Mouse (Mus musculus): ENCODE data around the gene Zfp646.
A peak's percentile ranks its signal among the peaks of the same experiment; 100 is the strongest.

Gene Zfp646

DNA sequence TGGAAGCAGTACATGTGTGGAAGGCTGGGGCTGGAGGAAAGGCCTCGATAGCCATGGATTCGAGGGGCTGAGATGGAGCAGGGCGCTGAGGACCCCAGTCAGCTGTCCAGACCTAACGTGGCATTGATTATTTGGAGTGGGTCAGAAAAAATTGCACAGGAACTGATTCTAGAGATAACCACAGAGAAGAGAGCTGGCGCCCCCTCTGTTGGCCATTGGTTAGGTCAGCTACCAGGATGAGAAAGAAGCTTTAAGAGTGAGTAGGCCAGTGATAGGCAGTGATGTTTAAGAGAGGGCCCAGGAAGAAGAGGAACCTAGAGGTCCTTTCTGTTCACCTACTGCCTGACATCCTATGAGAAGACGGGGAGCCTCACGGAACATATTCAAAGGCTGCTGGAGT lies 43.3 kb downstream of the Zfp646 start:
- DNase-seq (ENCODE audit: low spot score in 2 of 2) = no peak

DNA sequence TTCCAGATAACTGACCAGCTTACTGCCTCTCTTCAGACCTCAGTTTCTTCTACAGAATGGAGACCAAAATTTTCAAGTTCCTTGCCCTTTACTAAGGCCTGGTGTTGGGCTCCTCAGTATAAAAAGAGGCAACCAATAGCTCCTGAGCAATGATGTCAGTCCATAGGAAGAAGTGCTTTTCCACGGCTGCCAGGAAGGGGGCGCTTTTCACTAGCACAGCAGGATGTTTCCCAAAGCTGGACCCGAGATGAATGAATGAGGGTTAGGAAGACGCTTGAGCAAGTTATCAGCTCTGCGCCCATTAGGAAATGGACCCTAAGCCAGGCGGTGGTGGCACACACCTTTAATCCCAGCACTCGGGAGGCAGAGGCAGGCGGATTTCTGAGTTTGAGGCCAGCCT lies 45.5 kb downstream of the Zfp646 start:
- DNase-seq (ENCODE audit: low spot score in 2 of 2) = no peak

DNA sequence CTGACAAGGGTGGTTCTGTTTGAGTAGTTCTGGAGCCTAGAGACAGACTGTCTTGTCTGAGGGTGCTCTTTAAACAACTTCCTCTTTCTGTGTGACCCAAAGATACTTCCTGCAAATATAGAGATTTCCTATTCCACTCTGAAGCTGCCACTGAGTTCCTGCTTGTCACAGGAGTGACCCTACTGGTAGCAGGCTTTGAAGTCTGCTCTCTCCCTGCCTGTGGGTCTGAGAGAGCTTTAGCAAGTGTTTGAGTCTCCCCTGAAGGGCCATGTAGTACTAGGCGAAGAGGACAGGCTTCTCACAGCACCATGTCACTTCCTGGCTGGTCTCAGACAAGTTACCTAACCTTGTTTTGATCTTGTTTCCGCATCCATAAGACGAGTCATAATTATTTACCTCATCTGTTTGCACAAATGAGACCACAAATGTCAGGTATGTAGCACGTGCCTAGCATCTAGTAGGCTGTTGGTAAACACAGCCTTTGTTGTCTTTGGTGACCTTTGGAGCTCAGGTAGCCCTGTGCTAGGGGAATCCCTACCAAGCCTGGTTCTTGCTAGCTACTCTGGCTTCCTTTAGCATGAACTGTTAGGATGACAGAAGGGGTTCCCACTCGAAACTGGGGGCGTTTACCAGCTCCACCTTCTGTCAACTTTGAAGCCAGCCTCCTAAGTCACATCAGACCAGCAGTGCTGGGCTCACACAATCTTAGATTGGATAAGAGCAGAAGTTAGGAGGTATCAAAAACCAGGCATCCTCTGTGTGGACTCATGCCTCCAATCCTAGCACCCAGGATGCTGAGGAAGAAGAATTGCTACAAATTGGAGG lies 46.6 kb downstream of the Zfp646 start:
- DNase-seq (ENCODE audit: low spot score in 2 of 2) = no peak

DNA sequence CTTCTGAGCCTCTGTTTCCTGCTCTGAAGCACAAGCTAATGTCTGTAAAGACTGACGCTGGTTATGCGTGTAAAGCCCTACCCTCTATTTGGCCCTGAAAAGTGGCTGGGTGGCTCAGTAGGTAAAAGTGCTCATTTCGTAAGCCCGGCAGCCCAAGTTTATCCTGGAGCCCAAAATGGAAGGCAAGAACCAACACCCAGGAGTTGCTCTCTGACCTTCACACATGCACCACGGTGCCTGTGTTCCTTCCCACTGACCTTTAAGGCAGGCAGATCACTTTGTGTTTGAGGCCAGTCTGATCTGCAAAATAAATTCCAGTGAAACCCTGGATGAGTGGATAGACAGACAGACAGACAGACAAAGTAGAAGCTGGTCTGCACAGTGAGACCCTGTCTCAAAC lies 47.7 kb downstream of the Zfp646 start:
- DNase-seq (ENCODE audit: low spot score in 2 of 2) = no peak

DNA sequence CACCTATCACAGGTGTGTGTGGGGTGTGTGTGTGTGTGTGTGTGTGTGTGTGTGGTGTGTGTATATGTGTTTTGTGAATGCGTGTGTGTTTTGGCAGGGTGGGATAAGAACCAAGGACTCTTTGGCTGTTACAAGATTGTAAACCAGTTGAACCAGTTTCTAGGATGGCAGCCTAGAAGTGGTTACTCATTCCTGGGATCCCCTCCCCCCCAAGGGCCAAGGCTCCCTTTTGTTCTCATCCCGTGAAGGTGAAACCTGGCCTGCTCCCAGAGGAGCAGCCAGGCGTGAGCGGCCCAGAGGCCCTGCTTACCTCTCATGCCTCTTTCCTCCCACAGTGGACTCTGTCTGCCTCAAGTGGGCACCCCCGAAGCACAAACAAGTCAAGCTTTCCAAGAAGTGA lies 49.2 kb downstream of the Zfp646 start:
- DNase-seq (ENCODE audit: low spot score in 2 of 2) = no peak

DNA sequence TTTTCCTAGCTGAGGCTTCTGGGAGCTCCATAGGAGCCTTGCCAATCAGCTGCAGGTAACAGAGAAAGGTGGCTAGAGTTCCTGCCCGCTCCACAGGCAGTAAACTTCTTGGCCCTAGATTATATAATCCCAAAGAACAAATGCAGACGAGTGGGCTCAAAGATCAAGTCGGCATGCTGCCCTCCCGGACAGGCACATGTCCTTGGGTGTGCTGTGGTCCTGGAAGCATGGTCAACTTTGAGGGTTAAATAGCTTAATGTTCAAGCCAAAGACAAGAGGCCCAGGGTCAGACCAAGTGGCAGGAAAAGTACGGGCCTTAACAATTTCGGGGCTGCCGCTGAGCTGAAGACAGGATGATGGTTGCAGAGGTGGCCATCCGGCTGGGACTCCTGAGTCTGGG lies 50.0 kb downstream of the Zfp646 start:
- no peak for DNase-seq (ENCODE audit: low spot score in 2 of 2)

DNA sequence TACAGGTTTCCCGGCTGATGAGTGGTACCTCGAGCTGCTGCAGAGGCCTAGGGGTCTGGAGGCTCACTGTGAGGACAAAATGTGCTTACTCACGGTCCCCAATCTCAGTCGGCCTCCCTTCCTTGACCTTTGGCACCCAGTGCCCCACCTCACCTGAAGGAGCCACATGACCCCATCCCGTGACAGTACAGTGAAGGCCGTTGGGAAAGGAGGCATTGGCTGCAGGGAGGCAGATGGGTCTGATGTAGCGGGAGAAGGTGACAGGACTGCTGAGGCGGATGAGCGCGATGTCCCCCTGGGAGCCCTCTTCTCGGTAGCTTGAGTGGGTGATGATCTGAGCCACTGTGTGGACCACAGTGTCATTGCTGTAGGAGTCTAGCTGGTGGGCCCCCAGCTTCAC lies 50.8 kb downstream of the Zfp646 start:
- no peak for DNase-seq (ENCODE audit: low spot score in 2 of 2)

DNA sequence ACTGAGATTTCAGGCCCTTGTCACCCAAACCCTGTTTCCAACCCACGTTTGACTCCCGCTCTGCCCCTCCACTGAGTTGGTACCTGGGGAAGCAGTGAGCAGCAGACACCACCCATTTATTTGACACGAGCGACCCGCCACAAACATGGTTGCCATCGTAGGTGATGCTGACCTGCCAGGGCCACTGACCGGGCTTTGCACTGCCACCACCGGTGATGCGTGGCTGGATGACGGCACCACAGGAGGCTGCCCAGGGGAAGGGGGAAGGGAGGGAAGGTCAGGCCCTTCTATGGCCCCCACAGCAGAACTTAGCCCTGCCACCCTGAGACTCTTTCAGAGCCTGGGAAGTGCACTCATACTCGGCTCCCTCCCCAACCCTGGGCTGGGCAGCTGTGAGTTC lies 51.7 kb downstream of the Zfp646 start:
- no peak for DNase-seq (ENCODE audit: low spot score in 2 of 2)

DNA sequence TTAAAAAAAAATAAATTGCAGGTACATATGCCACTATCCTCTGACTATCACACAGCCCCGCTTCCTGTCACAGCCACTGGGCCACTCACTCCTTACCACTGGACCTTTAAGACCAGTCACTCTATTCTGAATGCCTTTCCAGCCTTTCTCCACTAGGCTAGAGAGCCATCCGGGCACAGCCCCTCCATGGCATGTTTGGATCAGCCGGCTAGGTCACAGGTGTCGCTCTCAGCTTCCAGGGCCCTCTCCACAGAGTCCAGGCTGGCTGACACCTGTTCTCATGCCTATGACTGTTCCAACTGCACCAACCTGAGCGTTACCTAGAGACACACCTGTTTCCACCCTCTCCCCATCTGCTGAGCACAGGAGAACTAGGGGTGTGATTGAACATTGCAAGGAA lies 52.6 kb downstream of the Zfp646 start:
- DNase-seq (ENCODE audit: low spot score in 2 of 2) = no peak

DNA sequence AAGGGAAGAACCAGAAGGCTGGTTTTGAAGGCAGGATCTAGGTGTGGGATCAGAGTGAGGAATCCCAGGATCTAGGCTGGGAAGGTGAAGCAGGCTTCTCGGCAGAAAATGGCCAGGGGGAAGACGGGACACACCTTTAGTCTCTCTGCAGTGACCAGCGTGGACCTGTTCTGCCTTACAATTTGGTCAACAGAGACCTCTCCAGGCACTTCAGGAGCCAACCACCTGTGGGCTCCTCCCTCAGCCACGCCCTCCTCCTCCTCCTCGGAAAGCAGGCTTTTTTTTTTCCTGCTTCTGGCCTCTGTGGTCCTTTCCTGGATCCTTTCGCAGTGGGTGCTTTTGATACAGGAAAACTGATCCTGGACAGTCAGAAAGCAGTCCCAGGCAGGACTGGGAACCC lies 53.9 kb downstream of the Zfp646 start, which contains the start of gene Prss8:
TSS of gene Prss8 (minus strand) at position 182 of the 400 bp plus-strand sequence.
- DNase-seq (ENCODE audit: low spot score in 2 of 2) = no peak

DNA sequence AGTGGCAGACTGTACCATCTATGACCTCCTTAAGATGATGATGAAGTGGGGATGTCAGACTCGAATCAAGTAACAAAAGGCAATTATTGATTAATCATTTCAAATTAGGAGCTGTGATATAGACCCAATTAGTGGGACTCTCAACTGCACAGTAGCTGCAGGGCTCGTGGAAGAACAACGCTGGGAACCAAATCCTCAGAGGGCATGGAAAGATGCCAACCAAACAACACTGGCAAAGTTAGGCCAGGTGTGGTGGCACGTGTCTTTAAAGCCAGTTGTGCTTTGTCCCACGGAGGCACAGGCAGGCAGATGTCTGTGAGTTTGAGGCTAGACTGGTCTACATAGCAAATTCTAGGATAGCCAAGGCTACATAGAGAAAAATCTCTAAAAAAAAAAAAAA lies 54.6 kb downstream of the Zfp646 start:
- no peak for DNase-seq (ENCODE audit: low spot score in 2 of 2)

DNA sequence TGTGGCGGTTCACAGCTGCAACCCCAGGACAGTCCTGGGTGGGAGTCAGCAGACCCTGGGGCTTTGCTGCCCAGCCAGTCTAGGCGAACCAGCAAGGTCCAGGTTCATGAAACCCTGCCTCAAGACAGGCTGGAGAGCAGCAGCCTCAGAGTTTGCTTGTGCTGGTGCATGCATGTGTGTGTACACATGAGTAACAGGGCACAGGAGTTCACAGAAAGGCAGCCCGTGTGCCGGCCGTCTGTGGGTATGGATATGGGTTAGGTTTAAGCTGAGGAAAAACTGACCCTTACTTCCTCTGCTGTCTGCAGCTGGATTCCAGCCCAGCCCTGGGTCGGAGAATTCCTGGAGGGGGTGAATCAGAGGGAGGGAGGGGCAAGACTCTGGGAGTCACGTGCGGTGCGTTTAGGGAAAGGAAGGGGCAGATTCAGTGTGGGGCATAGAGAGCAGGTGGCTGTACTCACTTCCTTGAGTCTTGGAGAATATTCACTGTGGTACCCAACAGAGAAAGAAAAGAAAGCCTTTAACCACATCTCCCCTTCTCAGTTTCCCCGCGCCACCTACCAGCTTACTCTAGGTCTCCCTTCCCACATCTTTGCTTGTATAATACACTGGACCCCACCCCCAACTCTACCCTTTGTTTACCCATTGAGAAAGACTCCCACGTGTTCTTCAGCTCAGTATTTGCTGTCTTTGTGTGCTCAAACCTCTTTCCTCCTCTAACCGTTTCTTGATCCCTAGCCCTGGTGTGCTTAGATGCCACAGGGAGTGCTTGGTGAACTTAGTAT lies 55.5 kb downstream of the Zfp646 start:
- DNase-seq (ENCODE audit: low spot score in 2 of 2) = no peak

DNA sequence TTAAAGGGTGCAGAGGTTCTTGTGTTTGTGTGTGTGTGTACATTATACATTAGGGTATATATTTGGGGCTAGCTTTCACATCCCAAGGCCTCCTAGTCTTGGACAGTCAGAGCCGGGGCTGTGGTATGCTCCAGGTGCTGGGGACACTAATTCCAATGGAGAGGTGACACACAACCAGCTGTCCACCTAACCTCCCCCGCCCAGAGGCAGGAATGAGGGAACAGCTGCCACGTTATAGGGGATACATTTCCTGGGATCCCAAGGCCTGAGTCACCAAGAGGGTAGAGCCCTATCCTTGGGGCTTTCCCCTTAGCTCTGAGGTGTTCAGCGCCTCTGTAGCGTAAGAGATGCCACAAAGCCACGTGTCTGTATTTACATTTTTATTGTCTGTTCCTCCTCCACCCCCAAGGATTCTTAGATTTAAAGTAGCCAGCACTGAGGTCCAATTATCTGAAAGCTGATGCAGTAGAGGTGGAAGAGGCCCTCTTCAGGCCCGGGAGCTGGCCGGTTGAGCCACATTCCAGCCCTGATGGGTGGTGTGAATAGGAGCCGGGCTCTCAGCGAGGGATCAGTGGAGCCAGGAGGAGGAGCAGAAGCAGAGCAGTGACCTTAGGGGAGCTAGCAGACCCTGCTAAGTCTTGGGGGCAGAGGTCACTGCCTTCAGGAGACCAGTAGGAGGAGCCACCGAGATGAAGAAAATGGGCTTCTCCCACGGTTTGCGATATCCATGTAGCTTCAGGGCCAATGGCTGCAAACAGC lies 56.4 kb downstream of the Zfp646 start:
- DNase-seq (ENCODE audit: low spot score in 2 of 2) = no peak

DNA sequence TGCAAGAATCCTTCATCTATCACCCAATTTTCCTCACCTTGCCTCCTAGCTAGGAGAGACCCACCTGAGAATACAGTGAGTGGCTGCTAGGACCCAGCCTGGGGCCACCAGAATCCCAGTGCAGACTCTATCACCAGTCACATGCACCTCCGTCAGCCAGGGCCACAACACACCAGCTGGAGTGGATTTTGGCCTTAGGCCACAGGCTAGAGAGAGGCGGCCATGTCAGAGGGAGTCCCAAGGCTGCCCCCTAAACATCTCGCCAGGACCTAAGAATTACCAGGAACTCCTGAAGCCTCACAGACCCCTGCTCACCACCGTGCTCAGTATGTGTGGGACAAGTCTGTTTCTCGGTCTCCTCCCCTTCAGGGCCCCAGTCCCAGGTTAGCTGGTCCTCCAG lies 58.1 kb downstream of the Zfp646 start:
- DNase-seq (ENCODE audit: low spot score in 2 of 2) = no peak

DNA sequence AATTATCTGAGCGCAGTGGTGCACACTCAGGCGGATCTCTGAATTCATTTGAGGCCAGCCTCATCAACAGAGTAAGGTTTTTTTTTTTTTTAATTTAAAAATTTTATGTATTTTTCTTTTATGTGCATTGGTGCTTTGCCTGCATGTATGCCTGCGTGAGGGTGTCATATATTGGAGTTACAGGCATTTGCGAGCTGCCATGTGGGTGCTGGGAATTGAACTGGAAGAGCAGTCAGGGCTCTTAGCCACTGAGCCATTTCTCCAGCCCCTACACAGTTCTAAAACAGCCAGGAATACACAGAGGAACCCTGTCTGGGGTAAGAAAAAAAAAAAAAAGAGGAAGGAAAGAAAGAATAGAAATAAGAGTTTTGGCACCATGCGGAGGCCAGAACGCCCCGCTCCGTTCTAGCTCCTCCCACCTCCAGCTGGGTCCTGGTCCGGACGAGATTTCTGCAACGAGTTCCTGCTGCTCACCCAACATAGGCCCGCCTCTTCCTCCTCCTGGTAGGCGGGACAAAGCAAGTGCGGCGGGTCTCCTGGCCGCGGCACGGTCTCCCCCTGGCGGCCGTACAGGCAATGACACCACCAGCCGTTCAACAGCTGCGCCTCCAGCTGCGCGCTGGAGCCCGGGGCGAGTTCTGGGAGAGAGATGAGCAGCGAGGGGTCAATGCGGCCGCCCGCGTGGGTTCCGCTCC lies 59.2 kb downstream of the Zfp646 start:
- peak; percentile 88 to 96 for DNase-seq (ENCODE audit: low spot score in 2 of 2)

Measured in left cerebral cortex, adult 9 months (tissue).